Mouse (Mus musculus) mesoderm, embryonic 11.5 days (tissue): ENCODE data around the gene Il16.

Source experiments
- DNase-seq: peaks from one replicate; pipeline ENCODE4 v3.0.0-alpha.2; 2012; ENCODE audit warnings: low read depth, low spot score

Gene Il16

DNA sequence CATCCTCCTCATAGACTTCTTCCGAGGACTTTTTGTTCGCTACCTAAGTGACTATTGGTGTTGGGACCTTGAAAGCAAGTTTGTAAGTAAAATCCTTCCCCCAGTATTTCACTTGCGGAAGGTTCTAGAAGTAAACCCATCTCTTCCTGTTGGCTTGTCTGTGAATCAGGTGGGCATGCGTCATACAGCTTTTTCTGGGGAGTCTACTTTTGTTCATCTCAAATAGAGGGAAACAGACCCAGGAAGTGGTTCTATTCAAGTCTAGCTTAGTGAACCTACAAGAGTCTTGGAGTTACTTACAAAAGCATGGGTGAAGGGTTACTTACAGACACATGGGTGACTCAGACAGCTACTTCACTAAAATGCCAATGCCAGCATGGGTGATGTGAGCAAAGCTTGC is 135.6 kb downstream of the Il16 start:
- no peak for DNase-seq

DNA sequence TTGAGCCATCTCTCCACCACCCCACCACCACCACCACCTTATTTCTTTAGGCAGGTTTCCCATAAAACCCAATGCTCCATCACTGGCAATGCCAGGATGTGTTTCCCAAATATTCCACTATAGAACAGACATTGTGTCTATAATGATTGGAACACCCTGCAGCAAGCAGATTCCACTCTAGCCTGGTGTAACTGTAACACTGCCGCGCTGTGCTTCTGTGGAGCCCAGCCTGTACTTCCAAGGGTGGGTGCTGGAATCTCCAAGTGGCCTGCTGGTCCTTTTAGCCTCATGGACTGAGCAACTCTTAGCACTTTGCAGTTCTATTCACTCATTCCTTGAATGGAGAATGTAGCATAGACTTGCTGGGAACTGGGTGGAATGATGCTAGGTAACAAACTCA is 138.7 kb downstream of the Il16 start:
- no peak for DNase-seq

DNA sequence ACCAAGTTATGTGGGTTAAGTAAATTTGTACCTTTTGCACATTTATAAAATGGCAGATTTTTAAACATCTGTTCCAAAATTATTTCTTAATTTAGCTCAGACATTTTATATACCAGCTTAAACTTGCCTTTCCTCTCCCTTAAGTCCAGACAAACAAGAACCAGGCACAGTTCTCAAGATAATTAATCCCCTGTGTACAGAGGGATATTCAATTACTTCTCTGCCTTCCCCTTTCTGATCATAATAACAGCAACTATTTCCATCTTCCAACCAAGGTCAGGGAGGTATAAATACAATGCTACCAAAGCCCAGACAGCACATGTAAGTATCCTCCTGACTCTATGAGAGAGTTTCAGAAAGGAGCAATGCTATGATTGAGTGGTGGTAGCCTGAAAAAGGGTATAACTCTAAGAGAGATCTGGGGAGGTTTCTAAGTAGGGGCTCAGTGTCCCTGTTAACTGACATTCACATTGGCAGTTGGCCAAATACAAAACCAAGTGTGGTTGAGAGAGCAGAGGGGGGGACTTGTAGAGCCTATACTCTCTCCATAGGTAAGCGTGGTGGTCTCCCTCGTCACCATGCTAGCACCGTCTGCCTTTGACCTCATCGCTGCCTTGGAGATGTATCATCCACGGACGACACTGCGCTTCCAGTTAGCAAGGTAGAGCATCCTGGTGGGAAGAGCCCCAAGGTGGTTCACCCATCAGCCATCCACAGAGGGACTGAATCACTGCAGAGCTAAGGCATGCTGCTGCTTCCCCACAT is 141.2 kb downstream of the Il16 start:
- DNase-seq = no peak

DNA sequence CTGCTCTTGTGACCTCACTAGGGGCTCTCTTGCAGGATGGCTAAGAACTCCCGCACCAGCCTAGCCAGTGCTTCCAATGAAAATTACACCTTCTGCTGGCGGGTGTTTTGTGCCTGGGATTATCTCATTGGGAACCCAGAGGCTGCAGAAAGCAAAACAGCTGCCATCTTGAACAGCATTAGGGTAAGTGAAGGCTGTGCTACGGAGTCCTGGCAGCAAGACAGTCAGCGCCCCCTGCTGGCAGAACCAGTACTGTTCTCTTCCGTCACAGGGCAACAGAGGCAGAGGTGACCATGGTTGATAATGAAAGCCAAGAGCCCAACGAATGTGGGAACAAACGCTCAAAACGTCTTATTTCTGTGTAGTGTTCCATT is 145.6 kb downstream of the Il16 start:
- peak; percentile 60 for DNase-seq

DNA sequence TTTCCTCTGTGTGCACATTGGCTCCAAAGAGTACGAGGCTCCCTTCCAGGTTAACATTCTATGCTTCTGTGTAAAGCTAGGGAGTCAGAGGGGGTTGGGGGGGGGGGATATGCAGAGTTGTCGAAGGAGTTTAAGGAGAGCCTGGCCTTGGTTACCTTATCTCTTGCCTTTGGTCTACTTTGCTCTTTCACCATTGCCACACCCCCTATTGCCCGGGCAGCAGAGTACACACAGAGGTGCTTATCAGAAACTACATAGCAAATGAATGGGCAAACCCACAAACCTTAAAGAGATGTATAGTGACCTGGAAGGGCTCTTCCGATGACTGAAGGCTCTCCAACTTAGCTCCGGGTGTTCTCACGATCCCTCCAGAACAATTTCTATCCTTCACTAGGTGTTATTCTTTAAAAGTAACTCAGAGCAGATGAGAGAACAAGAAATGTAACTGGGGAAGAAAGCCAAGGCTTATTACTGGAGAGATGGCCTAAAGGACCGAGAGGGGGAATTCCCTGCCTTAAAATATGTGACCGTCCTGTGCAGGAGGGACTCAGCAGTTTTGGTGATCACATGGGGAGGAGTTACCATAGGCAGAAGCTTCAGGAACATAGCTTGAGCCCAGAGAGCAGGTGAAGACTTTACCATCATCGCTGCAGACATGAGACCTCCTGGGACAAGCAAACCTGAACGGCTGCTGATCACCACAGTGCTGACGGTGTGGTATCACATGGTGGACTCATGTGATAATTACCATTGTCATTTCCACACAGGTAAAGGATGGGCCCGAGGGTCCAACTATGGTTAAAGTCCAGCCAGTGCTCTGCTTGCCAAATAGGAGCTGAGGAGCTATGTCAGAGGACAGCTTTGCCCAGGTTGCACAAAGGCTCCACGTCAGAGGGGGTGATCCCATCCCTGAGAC is 146.3 kb downstream of the Il16 start:
- DNase-seq = no peak

DNA sequence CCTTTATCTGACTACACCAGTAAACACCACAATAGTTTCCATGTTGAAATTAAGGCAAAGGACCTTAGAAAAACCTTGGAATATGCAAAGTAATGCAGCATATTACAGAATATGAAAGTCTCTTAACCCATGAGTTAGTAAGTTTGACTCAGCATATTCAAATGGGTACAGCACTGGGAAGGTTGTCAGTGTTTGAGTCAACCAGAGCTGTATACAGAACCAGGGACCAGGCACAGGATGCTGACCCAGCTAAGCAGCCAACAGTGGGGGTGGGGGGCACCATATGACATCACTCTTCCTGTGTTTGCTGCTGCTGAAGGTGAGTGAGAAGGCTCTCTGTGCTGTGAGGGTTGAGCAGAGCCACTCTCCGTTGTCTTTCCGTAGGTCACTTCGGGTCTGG is 148.5 kb downstream of the Il16 start:
- DNase-seq = no peak

DNA sequence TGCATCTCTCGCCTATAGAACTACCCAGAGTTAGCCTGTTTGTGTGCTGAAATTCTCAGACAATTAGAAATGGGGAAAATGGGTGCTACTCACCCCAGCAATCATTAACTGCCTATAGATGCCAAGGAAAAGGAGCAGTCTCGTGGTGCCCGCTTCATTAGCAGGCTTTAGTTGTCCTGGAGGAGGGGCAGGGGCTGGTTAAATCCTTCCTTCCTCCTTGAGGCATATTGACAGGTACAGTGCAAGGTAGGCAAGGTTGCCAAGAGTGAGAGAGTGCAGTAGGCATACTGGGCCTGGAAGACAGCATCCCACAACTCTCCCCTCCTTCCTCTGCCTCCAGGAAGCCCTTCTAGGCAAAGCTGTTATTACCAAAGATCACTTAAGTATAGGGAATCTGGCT is 151.5 kb downstream of the Il16 start:
- no peak for DNase-seq
